Mouse (Mus musculus) retina, embryonic 14.5 days (tissue): Measurements from ENCODE around the gene Clcf1.
A peak's percentile ranks its signal among the peaks of the same experiment; 100 is the strongest.
"Not testable (repeated sequence)": the region's sequence is repeated elsewhere in the genome, so short reads cannot be mapped to it uniquely, and the experiment has no call there.

Experiments used
- DNase-seq: peaks from one replicate; pipeline ENCODE4 v3.0.0-alpha.2; 2015; ENCODE audit warnings: low spot score

The Clcf1 gene

DNA sequence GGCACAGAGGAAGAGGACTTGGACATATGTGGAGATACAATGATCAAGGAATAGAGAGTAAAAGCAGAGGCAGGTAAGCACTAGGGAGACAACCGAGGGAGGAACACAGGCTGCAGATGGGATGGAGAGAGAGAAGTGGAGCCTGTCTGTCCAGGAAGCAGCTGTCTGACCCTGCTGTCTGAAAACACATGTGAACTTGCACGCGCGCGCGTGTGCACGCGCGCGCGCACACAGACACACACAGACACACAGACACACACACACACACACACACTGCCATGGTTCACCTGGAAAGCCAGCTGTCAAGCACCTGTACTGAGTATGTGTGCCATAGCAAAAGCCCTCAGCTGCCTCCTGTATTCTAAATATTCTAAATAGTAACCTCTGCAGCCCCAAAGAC lies 4.3 kb downstream of the Clcf1 start:
- DNase-seq: no peak

DNA sequence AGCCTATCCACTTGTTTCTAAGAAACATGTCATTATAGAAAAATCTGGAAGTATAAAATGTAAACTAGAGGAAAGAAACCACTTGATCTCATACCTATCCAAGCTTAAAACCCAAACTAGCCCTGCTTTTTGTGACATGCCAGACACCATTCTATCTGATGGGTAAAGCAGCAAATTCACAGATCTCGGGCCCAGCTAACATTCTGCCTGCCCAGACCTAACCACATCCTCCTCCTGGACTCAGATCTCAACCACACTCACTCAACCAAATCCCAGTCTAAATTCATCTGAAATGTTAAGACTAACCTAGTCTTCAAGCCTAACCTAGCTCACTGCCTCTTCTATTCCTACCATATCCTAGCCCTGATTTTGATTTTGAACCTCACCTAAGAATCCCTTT lies 4.7 kb downstream of the Clcf1 start:
- DNase-seq: no peak

DNA sequence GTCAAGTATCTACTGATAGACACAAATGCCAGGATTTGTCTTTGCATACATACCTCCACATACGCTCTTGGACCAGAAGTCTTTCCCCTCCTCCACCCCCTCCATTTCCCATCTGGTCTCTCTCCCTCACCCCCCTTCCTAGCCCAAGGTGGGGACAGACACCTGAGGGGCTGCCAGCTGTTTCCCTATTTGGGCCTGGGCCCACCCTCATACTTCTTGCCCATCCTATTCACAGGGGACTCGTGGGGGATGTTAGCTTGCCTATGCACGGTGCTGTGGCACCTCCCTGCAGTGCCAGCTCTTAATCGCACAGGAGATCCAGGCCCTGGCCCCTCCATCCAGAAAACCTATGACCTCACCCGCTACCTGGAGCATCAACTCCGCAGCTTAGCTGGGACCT lies 5.9 kb downstream of the Clcf1 start:
- DNase-seq: no peak

DNA sequence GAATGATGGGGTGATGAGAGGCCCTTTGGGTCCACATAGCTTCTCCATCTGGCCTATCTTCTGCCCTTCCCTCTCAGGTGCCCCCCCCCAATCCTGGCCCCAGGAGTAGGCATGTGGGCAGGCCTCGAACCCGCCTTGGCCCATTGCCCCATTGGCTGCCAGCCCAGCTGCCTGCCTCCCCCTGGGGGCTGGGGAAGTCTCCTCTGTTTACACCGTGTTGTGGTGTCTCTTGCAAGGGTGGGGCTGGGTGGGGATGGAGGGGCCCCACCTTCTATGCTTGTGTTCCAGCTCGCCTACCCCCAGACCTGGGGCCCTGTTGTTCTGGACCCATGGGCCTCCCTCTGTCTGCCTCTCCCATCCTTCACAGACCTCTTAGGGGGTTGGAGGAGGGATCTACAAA lies 6.4 kb downstream of the Clcf1 start:
- no peak for DNase-seq

DNA sequence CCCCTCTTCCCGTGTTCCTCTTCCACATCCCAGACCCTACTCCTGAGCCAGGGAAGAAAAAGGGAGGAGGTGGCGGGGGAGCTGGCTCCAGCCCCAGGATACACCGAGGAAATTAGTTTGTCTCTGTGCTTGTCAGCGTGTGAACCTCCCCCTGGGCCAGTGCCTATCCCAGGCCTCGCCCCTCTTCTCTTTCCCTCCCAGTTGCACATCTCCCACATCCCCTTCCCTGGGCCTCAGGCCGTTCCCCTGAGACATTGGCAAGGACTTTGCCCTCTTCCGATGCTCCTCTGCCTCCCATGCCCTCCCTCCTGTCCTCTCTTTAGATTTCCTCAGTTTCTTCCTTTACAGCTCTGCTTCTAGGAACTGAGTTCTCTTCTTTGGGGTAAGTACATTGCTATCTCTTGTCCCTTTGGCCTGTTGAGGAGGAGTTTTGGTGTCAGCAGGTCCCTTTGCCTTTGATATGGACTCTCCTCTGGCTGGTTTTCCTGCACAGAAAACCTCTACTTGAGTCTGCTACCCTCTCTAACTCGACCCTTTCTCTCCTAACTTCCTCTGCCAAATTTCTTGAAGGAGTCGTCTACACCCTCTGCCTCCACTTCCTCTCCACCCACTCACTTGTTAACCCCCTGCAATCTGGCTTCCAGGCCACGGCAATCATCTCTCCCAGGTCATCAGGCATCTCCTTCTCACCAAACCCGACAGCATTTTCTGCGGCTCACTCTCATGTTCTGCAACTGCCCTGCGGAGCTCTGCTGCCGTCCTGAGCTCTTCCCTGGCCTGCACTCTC lies 7.1 kb downstream of the Clcf1 start:
- DNase-seq: no peak

DNA sequence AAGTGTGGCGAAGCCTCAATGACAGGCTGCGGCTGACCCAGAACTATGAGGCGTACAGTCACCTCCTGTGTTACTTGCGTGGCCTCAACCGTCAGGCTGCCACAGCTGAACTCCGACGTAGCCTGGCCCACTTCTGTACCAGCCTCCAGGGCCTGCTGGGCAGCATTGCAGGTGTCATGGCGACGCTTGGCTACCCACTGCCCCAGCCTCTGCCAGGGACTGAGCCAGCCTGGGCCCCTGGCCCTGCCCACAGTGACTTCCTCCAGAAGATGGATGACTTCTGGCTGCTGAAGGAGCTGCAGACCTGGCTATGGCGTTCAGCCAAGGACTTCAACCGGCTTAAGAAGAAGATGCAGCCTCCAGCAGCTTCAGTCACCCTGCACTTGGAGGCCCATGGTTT lies 8.1 kb downstream of the Clcf1 start:
- DNase-seq: no peak

DNA sequence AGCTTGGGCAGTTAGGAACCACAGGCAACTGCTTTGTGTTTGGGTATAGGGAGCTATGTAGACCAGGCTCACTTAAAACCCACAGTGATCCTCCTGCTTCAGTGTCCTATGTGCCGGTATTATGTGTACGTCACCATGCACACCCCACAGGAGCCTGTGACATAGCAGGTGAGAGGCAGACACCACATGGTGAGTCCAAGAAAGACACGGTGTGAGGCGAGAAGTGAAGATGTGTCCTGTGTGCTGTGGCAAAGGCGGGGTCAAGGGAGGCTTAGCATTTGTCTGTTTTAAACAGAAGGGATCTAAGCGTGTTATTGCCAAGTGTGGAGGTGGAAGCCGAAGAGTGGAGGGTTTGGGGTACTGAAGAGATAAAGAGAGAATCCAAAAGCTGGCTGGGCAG lies 12.7 kb downstream of the Clcf1 start:
- no peak for DNase-seq

DNA sequence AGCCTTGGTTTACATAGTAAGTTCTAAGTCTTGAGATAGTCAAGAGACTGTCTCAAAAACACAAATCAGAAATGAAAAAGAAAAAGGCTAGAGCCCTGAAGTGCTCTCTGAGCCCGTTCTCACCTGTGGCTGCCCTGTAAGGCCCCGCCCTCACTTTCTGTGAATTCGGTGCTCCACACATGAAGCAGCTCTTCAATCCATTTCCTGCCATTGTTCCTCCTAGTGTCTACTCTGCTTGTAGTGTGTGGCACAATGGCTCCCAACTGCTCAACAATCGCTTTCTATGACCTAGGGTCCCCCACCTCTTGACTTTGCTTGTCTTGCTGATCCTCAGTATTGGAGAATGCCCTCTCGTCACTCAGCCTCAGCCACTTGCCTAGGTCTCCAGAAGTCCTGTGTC lies 13.4 kb downstream of the Clcf1 start:
- DNase-seq: no peak

DNA sequence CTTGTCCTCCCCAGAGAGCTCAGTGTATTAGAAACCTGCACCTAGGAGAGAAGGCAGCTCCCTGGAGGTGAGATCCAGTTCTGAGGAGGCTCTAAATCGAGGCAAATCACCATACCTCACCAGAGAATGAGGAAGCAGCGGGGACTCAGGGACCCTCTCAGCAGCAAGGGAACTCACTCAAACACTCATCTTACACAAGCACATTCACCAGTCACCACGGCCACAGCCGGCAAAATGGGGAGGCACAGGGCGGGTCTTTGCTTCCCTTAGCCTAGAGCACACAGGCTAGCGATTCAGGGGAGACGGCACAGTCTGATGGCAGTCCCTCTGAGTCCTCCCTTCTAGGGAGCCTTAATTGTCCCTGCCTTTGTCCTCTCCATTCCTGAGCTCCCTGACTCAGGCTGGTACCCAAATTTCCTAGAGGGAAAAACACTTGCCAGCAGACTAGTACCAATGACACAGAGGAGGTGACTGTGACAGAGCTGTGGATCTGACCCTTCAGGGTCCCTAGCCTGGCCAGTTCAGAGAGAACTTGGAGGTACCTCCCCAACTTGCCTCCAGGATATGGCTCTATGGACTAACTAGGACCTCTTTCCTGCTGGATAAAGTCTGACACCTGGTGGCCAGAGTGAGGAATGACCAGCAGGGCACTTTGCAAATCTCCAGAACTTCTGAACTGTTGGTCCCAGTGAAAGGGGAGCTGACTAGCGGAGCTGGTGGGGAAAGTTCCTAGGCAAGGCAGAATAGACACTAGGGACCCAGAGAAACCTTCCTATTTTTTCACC lies 14.0 kb downstream of the Clcf1 start:
- DNase-seq: peak; percentile 90

DNA sequence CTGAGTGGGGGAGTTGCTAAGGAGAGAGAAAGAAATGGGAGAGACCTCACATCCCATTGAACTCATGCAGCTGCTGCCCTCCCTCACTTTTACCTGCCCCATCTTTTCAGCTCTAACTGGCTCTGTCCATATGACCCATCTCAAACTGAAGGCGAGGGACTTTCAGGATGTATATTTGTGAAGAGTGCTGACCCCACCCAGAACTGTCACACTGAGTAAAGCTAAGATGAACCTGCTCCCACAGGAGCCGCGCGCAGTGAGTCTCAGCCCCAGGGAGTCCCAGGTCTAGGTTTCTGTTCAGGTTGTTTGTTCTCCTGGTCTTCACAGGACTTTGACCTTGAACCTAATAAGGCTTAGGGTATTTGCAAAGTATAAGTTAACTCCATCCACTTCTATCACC lies 14.9 kb downstream of the Clcf1 start:
- no peak for DNase-seq

DNA sequence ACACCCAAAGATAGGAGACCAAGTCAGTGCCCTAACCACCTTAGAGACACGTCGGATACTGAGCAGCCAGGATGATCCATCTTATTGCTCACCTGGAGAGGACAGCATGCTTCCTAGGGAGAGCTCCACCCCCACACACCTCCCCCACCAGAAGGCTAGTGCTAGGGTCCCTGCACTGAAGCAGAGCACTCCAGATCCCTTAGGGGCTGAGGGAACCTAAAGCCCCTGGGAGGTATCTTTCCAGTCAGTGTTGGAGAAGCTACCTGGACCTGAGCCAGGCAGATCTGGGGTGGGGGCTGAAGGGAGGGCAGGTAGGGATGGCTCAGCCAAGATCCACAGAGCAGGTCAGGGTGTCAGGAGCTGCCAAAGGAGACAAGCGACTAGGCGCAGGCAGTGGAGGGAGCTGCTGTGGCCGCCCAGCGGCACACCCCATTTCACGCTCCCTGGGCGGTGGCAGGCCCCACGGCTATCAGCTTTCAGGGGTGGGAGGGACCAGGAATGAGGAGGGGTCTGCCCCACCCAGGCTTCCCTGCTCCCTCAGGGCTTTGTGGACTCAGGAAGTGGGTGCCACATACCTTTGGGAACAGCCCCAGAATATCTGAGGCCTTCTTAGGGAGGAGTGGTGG lies 15.5 kb downstream of the Clcf1 start:
- DNase-seq: no peak

DNA sequence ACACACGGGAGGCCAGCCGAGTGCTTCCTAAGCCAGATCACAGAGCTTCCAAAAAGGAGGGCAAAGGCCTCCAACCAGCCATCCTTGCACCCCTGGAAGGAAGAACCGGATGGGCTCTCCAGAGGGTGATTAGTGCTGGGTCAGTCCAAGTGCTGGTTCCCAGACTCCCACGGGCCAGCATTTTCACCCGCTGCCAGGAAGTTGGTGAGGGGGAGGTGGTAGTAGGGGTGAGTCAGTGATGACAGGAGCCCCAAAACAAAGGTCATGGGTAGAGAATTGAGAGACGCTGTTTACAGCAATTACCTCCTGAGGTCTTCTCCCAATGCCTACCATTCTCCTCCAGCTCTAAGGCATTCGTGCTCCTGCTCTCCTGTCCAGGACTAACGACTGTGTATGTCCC lies 16.4 kb downstream of the Clcf1 start:
- no peak for DNase-seq

DNA sequence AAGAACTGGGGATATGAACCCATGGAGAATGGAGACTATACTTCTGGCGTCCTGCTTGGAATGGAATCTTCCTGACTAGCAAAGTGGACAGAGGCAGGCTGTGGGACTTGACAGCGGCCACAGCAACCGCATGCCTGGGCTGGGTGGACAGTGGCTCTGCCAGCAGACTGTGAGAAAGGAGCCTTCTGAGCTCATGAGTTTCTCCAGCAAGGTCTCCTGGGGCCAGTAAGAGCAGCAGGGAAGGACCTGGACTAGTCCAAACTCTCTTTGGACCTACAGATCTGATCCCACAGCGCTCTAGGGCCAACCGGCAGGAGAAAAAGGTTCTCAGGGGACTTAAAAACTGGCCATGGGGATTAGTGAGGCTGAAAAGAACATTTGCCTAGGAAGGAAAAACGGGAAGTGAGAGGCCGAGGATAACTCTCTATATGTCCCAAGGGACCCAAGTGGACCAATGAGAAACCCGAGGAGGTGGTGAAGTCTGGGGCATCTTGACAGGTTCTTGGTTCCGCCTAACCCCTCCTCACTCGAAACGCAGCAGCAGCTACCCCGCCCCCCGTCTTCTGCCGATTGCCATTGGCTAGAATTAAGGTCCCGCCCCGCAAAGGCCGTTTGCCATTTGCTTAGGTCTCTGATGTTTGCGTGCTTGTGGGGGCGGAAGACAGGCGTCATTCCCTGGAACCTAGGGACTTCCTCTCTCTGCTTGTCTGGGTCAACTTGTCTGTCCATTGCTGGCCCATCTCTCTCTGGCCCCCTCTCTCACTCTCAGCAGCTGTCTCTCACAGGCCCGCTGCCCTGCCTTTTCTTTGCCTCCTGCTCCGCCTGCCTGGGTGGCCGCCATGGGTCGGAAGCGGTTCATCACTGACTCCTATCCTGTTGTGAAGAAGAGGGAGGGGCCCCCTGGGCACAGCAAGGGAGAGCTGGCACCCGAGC lies 17.5 kb downstream of the Clcf1 start, which contains the start of gene Pold4:
TSS of gene Pold4 (plus strand) at position 647 of the 933 bp plus-strand sequence.
- peak; percentile 91 for DNase-seq

DNA sequence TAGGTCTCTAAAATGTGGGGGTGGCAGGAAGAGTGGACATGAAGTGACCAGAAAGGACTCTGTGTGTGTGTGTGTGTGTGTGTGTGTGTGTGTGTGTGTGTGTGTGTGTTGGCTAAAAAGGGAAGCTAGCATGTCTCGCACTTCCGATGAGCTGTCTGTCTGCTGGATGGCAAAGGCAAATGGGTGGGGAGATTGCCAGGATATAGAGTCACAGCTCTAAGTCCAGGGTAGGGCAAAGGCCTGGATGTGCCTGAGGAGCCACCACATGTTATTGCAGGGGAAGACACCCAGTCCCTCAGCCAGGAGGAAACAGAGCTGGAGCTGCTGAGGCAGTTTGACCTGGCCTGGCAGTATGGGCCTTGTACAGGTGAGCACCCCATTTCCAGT lies 18.1 kb downstream of the Clcf1 start:
- no peak for DNase-seq

DNA sequence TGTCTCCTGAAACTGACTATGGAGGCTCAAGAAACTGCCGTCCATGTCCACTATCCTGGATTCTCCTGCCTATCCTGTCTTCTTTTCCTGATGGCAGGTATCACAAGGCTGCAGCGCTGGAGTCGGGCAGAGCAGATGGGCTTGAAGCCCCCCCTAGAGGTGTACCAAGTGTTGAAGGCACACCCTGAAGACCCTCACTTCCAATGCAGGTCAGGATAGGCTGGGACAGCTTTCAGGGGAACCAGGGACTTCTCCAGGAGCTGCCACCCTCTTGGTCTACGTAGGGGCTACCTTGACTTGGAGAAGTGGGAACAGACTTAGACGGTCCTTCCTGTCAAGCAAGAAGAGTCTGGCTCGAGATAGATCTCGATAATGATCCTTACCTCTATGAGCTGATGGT lies 18.6 kb downstream of the Clcf1 start:
- no peak for DNase-seq

DNA sequence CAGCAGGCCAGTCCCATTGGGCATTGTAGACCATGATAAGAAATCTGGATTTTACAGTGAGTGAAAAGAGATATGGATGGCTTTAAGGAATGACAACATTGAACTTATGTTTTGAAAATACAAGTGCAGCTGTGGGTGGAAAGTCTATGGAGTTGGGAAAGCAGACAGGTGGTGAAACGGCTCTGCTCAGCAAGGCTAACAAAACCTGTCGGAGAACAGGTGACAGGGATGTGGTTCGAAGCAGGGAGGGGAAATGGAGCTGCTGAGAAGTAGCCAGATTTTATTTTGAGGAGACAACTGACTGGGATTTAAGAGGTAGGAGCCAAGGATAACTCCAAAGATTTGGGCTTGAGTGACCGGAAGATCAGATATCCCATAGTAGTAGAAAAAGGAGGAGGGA lies 20.5 kb downstream of the Clcf1 start:
- no peak for DNase-seq

DNA sequence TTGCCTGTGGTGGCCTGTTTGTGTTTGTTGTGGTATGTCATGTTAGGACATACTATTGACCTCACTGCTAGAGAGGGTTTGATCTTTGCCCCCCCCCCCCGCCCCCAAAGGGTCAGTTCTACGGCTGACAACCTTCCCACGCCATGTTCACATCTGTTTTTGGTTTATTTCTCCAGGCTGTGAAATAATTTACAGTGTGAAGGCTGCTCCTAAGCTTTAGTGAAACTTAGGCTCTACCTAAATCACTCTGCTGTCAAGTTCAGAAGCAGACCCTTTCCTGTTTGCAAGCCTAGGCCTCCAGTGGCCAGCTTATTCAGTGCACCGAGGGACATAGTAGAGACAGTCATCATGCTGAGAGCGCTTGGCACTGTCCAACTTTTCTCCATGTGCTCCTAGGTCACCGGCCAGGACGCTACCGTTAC lies 26.2 kb downstream of the Clcf1 start:
- no peak for DNase-seq

DNA sequence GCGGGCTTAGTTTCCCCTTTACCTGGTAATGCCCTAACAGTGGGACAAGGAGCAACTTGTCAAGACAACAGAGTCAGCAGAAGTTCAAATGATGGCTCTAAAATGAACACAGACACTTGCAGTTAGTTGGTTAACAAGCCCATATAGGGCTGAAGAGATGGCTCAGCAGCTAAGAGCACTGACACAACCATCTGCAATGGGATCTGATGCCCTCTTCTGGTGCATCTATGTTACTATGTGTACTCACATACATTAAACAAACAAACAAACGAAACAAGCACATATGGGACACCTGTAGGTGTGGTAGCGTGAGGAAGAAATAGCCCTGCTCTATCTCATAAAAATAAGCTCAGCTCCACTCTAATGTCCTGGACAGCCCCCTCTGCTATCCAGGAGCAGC lies 28.4 kb downstream of the Clcf1 start:
- DNase-seq: no peak

DNA sequence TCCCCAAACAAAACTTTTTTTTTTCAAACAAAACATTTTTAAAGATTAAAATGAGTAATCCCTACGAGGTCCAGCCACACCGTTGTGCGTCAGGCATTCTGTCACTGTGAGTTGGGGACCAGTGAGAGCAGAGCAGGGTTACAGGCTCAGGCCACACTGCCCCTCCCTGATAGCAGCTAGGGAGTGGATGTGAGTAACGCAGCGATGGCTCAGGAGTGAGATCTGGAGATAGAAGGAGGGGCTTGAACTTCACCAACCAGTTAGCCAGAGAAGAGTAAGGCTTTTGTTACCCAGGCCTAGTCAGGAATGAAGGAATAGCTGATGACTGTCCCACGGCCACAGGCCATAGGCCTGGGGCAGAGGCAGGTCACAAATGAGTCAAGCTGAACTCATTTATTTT lies 30.7 kb downstream of the Clcf1 start:
- no peak for DNase-seq

DNA sequence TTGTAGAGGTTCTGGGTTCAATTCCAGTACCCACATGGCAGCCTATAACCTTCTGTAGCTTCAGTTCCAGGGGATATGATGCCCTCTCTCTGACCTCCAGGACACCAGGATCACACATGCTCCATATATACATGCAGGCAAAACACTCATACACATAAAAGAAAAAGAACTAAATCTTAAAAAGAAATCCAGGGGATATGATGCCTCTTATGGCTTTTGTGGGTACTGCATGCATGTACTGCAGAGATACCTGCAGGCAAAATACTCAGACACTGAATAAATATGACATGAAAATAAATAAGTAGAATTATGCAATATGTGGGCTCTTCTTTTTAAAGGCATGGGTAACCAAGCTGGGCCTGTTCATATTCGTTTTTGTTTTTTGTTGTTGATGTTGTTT lies 33.0 kb downstream of the Clcf1 start:
- DNase-seq: peak; percentile 30

DNA sequence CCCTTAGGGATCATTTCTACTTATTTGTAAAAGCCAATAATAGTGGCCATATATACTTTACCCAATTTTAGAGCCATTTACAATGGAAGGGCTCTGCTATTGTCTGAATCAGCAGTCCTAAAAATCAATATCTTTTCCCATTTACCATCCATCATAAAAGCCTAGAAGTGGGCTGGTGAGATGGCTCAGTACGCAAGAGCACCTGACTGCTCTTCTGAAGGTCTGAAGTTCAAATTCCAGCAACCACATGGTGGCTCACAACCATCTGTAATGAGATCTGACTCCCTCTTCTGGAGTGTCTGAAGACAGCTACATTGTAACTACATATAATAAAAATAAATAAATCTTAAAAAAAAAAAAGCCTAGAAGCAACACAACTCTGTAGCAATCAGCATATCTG lies 34.6 kb downstream of the Clcf1 start:
- DNase-seq: not testable (repeated sequence)

DNA sequence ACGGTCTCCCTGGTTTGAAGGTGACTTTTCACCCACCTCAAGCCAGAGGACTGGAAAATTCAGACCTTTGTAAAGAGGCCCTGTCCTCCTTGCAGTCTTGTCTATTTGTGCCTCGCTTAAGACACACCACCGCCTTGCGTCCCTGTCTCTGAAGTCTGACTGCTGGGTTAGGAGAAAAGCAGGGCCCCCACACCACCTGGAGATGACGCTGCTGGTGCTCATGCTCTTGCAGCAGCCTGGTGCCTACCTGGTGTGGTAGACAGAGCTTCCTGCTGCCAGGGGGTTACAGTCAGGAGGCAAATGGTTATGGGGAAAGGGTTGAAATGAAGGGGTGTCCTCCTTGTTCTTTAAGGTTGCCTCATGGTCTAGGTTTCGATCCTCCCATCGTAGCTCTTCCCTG lies 40.2 kb downstream of the Clcf1 start:
- DNase-seq: no peak
